Comparison of ENCODE assay signal across 25 mouse cellular contexts in the genomic region with DNA sequence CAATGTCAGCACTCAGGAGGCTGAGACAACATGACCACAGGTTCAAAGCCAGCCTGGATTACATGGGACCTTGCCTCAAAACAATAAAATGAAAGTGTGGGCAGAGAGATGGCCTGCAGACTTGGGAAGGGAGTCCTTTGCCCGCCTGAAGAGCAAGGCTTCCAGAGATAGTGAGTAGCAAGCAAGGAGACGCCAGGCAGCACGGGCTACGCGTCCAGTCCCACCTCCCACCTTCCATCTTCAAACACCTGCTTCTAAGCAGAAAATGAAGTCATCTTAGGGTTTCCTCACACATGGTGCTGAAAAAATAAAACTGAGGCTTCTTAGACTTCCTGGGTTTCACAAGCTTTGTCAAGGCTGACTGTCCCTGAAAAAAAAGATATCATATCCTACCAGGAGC.
"Had no signal": no experiment of that assay in that cellular context is flagged by ENCODE, and none has a peak within 500 bp of the region (broad histone marks: within the 10 kb centered on the region; RNA-seq: fewer than 3 reads in every experiment).

No protein-coding gene starts in this region.

- H3K9ac ChIP-seq: heart, embryonic 12.5 days; hindbrain, embryonic 12.5 days; hindbrain, embryonic 14.5 days; intestine, embryonic 15.5 days; limb, embryonic 12.5 days had no signal

- H3K27ac ChIP-seq: gastrocnemius, adult 2 months; heart, adult 2 months; hindbrain, embryonic 10.5 days; hindbrain, embryonic 12.5 days; hindbrain, embryonic 14.5 days; intestine, embryonic 15.5 days; layer of hippocampus, adult 2 months; left cerebral cortex, adult 2 months; limb, embryonic 10.5 days; limb, embryonic 12.5 days had no signal

- H3K4me3 ChIP-seq: gastrocnemius, adult 2 months; heart, adult 2 months; heart, embryonic 12.5 days; hindbrain, embryonic 10.5 days; hindbrain, embryonic 12.5 days; intestine, embryonic 15.5 days; layer of hippocampus, adult 2 months; left cerebral cortex, adult 2 months; limb, embryonic 10.5 days; limb, embryonic 12.5 days had no signal

- DNase-seq: gastrocnemius, adult 2 months; gastrocnemius, postnatal 10 days; gastrocnemius, postnatal 25 days; heart, adult 2 months; heart, postnatal 10 days; heart, postnatal 4 days; kidney, adult 18-20 months; kidney, adult 8-10 months; kidney, postnatal 10 days; kidney, postnatal 25 days; kidney, postnatal 4 days; liver had no signal

- ATAC-seq: hindbrain, embryonic 16.5 days; inflammation-experienced regulatory T-cells, adult 6 months; intestine, embryonic 15.5 days; intestine, postnatal 0 days had no signal

- H3K27me3 ChIP-seq: heart, embryonic 12.5 days; hindbrain, embryonic 12.5 days; intestine, embryonic 15.5 days; limb, embryonic 12.5 days had no signal

- H3K9me3 ChIP-seq: heart, embryonic 12.5 days; hindbrain, embryonic 10.5 days; hindbrain, embryonic 12.5 days; intestine, embryonic 15.5 days; limb, embryonic 10.5 days; limb, embryonic 12.5 days had no signal

- H3K36me3 ChIP-seq: heart, embryonic 12.5 days; hindbrain, embryonic 10.5 days; hindbrain, embryonic 12.5 days; intestine, embryonic 15.5 days; limb, embryonic 10.5 days; limb, embryonic 12.5 days had no signal

- H3K4me2 ChIP-seq: heart, embryonic 12.5 days; hindbrain, embryonic 12.5 days; hindbrain, embryonic 14.5 days; intestine, embryonic 15.5 days; limb, embryonic 12.5 days; liver, embryonic 11.5 days had no signal

- H3K4me1 ChIP-seq: heart, embryonic 12.5 days; hindbrain, embryonic 10.5 days; hindbrain, embryonic 12.5 days; intestine, embryonic 15.5 days; limb, embryonic 10.5 days; limb, embryonic 12.5 days had no signal
